Mouse (Mus musculus): Measurements from ENCODE around the gene Fam110a. TPM values are rescaled to one million over a fixed set of nuclear protein-coding genes. Genes with fewer than 3 reads are reported as not detected.

The Fam110a gene
- polyA plus RNA-seq, 1 experiment from 2014 or later: 67.5 TPM

GRCm38 (mm10) chr2:151921596-151921995 is 58.4 kb downstream of the Fam110a start:
- Histone ChIP-seq H3K27ac (replicated peaks; ENCODE audit: low read depth, low read length) (no peak overlapping the region), H3K4me2 (ENCODE audit: low read length) (no peak overlapping the region), H3K9me3 (ENCODE audit: control insufficient read depth, low read length) (no peaks in the 10 kb centered on the region), H3K27me3 (ENCODE audit: control insufficient read depth, insufficient read depth, low read length) (no peaks in the 10 kb centered on the region), H3K9ac (replicated peaks; ENCODE audit: low read length) (no peak overlapping the region), H3K4me1 (ENCODE audit: control insufficient read depth, insufficient read depth, low read length) (no peaks in the 10 kb centered on the region), H3K4me3 (replicated peaks; ENCODE audit: low read depth, low read length) (no peak overlapping the region), H3K36me3 (ENCODE audit: control insufficient read depth, insufficient read depth, low read length) (no peaks in the 10 kb centered on the region)
- ATAC-seq (ENCODE audit: low FRiP score, low TSS enrichment) (no peak), DNase-seq (no peak)
- 54% methylated on average over 4 of the region's 4 CpGs for WGBS

- H3K27me3 ChIP-seq (ENCODE audit: control insufficient read depth, insufficient read depth, low read length): no peaks in the 10 kb centered on the region
- no peak overlapping the region for H3K4me2 ChIP-seq (ENCODE audit: low read length)
- no peaks in the 10 kb centered on the region for H3K36me3 ChIP-seq (ENCODE audit: control insufficient read depth, insufficient read depth, low read length)
- no peak for DNase-seq
- no peak overlapping the region for H3K4me3 ChIP-seq (replicated peaks; ENCODE audit: low read depth, low read length)
- H3K9ac ChIP-seq (replicated peaks; ENCODE audit: low read length): no peak overlapping the region
- WGBS: 70% methylated on average over 8 of the region's 8 CpGs
- H3K27ac ChIP-seq (replicated peaks; ENCODE audit: low read depth, low read length): no peak overlapping the region
- H3K9me3 ChIP-seq (ENCODE audit: control insufficient read depth, low read length): no peaks in the 10 kb centered on the region
- H3K4me1 ChIP-seq (ENCODE audit: control insufficient read depth, insufficient read depth, low read length): no peaks in the 10 kb centered on the region
- no peak for ATAC-seq (ENCODE audit: low FRiP score, low TSS enrichment)
These were observed 59.0 kb downstream of the Fam110a start for GRCm38 (mm10) chr2:151921068-151921467.

MicroRNA genes within 50 kb of the gene (microRNA counts, 519-probe panel; counts per million panel counts)
- not detected for microRNA mmu-miR-1953

Small RNA genes lying within 50 kb of the gene (microRNA-seq; reads per million reads assigned to microRNA genes)
- 0.73 reads per million for gene Mir1953

Other genes with a start within 250 kb of the Fam110a start
- gene Psmf1, start 236.0 kb downstream of the Fam110a start, polyA plus RNA-seq (2014; fragmentation: Nextera tagmentation; extraction: Ambion mirVana): 64.8 and 69.1 TPM in 2 replicates
- 0.32 TPM in 2 replicates for gene Rspo4, start 137.3 kb downstream of the Fam110a start, polyA plus RNA-seq (2014; fragmentation: Nextera tagmentation; extraction: Ambion mirVana)
- 0.17 TPM in 1 of 2 replicates, not detected in the other for gene Angpt4, start 69.0 kb downstream of the Fam110a start, polyA plus RNA-seq (2014; fragmentation: Nextera tagmentation; extraction: Ambion mirVana)
- gene Slc52a3, start 16.3 kb upstream of the Fam110a start, polyA plus RNA-seq (2014; fragmentation: Nextera tagmentation; extraction: Ambion mirVana): 0.42 and 0.74 TPM in 2 replicates
- gene Scrt2, start 101.3 kb upstream of the Fam110a start, polyA plus RNA-seq (2014; fragmentation: Nextera tagmentation; extraction: Ambion mirVana): 16.4 and 18.4 TPM in 2 replicates
- 11.5 and 17.4 TPM in 2 replicates for gene Srxn1, start 125.3 kb upstream of the Fam110a start, polyA plus RNA-seq (2014; fragmentation: Nextera tagmentation; extraction: Ambion mirVana)
- 0.76 and 0.96 TPM in 2 replicates for gene Tcf15, start 163.3 kb upstream of the Fam110a start, polyA plus RNA-seq (2014; fragmentation: Nextera tagmentation; extraction: Ambion mirVana)
- 164 and 229 TPM in 2 replicates for gene Csnk2a1, start 246.6 kb upstream of the Fam110a start, polyA plus RNA-seq (2014; fragmentation: Nextera tagmentation; extraction: Ambion mirVana)